Mouse (Mus musculus) spleen, adult 2 months (tissue): ENCODE data around the gene Gpc6. TPM values are rescaled to one million over a fixed set of nuclear protein-coding genes. Genes with fewer than 3 reads are reported as not detected.

ENCODE experiments used
- DNase-seq, 2 experiments: peaks; one replicate each; pipeline versions ENCODE4 v3.0.0 to v3.0.0-alpha.2; 2012 to 2021; ENCODE audit warnings: low spot score in 2 of 2, low read depth in 1 of 2
- H3K27ac ChIP-seq: fragments of 200-500 bp; 2 replicates; pipeline ENCODE4 v1.5.1; 2012; ENCODE audit warnings: low read length, inconsistent platforms; ENCODE audit not compliant: insufficient read depth
- H3K27me3 ChIP-seq: fragments of 200-500 bp; 2 replicates; pipeline ENCODE4 v1.6.1; 2012; ENCODE audit warnings: mild to moderate bottlenecking, moderate library complexity, low read length, inconsistent platforms; ENCODE audit not compliant: control insufficient read depth, insufficient read depth
- H3K36me3 ChIP-seq: fragments of 200-500 bp; 2 replicates; pipeline ENCODE4 v1.6.1; 2012; ENCODE audit warnings: mild to moderate bottlenecking, low read length, inconsistent platforms; ENCODE audit not compliant: control insufficient read depth, insufficient read depth
- H3K4me1 ChIP-seq: fragments of 200-500 bp; 2 replicates; pipeline ENCODE4 v1.6.1; 2011; ENCODE audit warnings: inconsistent platforms; ENCODE audit not compliant: control insufficient read depth, insufficient read depth, insufficient read length
- H3K4me3 ChIP-seq: fragments of 200-500 bp; 2 replicates; pipeline ENCODE4 v1.5.1; 2011; ENCODE audit warnings: mild to moderate bottlenecking, inconsistent platforms; ENCODE audit not compliant: insufficient read depth, insufficient read length; ENCODE audit errors: extremely low read depth
- CTCF ChIP-seq: fragments of 200-500 bp; IDR thresholded peaks from 2 replicates; pipeline ENCODE4 v1.5.1; 2011; ENCODE audit warnings: mild to moderate bottlenecking, inconsistent platforms; ENCODE audit not compliant: insufficient read depth, insufficient read length, insufficient replicate concordance; ENCODE audit errors: extremely low read depth
- POLR2A ChIP-seq: fragments of 200-500 bp; IDR thresholded peaks from 2 replicates; pipeline ENCODE4 v1.6.1; 2011; ENCODE audit warnings: low read depth, low read length, inconsistent platforms
- WGBS: fragments of 180-500 bp; shearing (Covaris S2); methylation state at CpG from one replicate; pipeline ENCODE4 v1.1.7; 2018; 5-methylcytosine and 5-hydroxymethylcytosine counted together
- polyA plus RNA-seq: library from polyadenylated mRNA; depleted of rRNA; stranded (reverse); fragments of >200 nt; gene quantifications from 2 replicates; pipeline ENCODE4 v1.2.3, GENCODE M21; 2012

Gene Gpc6
- polyA plus RNA-seq, 1 experiment, result 0.67 TPM

DNA sequence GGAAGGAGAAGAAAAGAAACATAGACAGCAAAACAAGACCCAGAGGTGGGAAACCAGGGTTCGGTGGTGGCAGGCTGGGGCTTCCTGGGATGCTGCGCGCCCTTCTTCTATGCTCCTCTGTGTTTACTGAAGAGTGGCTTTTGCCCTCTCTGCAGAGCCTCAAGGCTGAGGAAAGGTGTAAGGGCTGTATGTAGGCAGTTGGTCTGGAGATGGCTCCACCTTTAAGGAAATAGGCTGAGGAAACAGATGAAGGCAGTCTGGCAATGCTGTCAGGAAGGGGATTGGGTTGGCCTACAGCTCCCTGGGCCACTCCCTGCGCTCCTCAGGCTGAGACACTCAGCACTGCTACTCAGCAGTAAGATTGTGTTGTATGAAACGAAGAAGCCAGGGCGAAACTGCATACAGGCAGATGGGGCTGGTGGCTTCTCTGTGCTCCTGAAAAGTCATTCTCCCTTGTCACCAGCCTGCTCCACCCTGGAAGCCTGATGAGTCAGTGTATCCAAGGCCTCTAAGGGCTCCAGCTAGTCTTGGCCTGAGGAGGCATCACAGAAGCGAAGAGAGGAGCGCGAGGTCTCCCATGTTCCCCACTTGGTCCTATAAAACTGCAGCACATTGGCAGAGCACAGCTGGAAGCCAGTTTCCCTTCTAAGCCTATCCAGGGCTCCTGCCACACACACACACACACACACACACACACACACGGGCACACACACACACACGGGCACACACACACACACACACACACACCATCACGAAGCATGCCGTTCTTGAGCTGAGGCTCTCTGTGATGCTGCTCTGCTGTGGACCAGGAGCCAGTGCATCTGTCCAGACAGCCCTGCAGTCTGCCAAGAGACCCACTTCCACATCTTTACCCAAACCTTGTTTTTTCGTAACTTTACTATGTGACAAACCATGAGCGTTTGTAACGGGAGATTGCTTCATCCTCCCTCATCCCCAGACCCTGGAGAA is 1006.0 kb downstream of the Gpc6 start:
- no peak for DNase-seq
- Histone ChIP-seq H3K4me1 (no peaks in the 10 kb centered on the region), H3K36me3 (no peaks in the 10 kb centered on the region), H3K27me3 (no peaks in the 10 kb centered on the region), H3K27ac (no peak overlapping the region), H3K4me3 (no peak overlapping the region)
- 80% methylated on average over 16 of the region's 16 CpGs for whole genome bisulfite sequencing
- TF ChIP-seq CTCF (no peak), POLR2A (no peak)

- WGBS, result 90% methylated on average over 17 of the region's 17 CpGs
- no peak for DNase-seq
- Histone ChIP-seq H3K27me3 (no peaks in the 10 kb centered on the region), H3K4me3 (no peak overlapping the region), H3K36me3 (no peaks in the 10 kb centered on the region), H3K27ac (no peak overlapping the region), H3K4me1 (no peaks in the 10 kb centered on the region)
- TF ChIP-seq POLR2A (no peak), CTCF (no peak)
Measured at GRCm38 (mm10) chr14:117932163-117932851, 1007.2 kb downstream of the Gpc6 start.

GRCm38 (mm10) chr14:117938554-117938953 is 1013.4 kb downstream of the Gpc6 start:
- no peak overlapping the region for H3K4me3 ChIP-seq
- DNase-seq, result no peak
- 32% methylated on average over 2 of the region's 2 CpGs for WGBS

GRCm38 (mm10) chr14:117939471-117939870 is 1014.4 kb downstream of the Gpc6 start:
- 91% methylated on average over 7 of the region's 7 CpGs for WGBS
- Histone ChIP-seq H3K4me3 (no peak overlapping the region), H3K36me3 (no peaks in the 10 kb centered on the region), H3K27ac (no peak overlapping the region), H3K27me3 (no peaks in the 10 kb centered on the region), H3K4me1 (no peaks in the 10 kb centered on the region)
- TF ChIP-seq POLR2A (no peak), CTCF (no peak)
- DNase-seq, result no peak

More at GRCm38 (mm10) chr14:117938554-117938953, 1013.4 kb downstream of the Gpc6 start:
- TF ChIP-seq CTCF (no peak), POLR2A (no peak)
- H3K36me3 ChIP-seq, result no peaks in the 10 kb centered on the region
- H3K27me3 ChIP-seq, result no peaks in the 10 kb centered on the region
- H3K4me1 ChIP-seq, result no peaks in the 10 kb centered on the region
- no peak overlapping the region for H3K27ac ChIP-seq

DNA sequence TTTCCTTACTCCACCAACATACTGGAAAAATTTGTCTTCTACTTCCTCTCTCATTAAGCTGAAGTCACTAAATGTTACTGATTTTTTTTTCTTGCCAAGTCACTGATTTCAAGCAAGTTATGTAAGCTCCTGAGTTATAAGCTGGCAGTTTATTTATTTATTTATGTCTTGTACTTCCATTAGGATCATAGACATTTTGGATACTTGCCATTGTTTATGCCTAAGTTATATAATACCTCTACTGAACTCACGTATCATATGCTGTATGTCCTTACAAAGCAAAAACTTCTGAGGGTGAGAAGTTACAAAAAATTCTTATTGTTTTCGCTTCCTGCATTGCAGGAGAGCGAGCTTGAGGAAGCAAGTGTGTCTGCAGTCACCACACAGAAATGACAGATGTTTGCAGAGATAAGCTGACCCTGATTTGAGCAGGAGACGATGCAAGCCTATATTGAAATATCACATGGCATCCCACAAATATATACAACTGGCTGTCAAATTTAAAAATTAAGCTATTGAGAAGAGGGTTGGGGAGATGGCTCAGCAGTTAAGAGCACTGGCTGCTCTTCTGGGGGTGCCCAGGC is 1020.9 kb downstream of the Gpc6 start:
- Histone ChIP-seq H3K36me3 (no peaks in the 10 kb centered on the region), H3K4me3 (no peak overlapping the region), H3K27me3 (no peaks in the 10 kb centered on the region), H3K27ac (no peak overlapping the region), H3K4me1 (no peaks in the 10 kb centered on the region)
- TF ChIP-seq POLR2A (no peak), CTCF (no peak)
- 20% methylated on average over 4 of the region's 4 CpGs for WGBS
- DNase-seq, result no peak

DNA sequence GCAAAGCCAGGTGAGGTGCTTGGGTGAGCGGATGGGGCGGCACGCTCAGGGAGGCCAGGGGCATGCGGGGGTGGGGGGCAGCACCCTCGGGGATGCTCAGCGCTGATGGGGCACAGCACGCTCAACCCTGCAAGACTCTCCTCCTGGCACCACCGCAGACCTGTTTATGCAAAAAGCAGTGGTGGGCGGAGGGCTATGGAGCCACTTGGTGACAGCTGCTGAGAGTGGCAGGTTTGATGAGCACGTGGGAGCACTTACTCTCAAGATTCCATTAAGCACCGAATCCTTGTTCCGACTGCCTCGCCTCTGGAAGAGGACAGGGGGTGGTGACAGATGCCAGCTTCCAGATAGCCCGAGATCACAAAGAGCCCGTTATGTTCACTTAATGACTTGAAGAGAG is 1026.2 kb downstream of the Gpc6 start:
- Histone ChIP-seq H3K27me3 (no peaks in the 10 kb centered on the region), H3K4me1 (no peaks in the 10 kb centered on the region), H3K4me3 (no peak overlapping the region), H3K27ac (no peak overlapping the region), H3K36me3 (no peaks in the 10 kb centered on the region)
- DNase-seq, result no peak
- no peak for TF ChIP-seq POLR2A
- TF ChIP-seq CTCF, result no peak
- 71% methylated on average over 15 of the region's 15 CpGs for WGBS
